Mouse (Mus musculus) testis, adult 2 months (tissue): ENCODE measurements around the gene Nup214. TPM values are rescaled to one million over a fixed set of nuclear protein-coding genes. Genes with fewer than 3 reads are reported as not detected.

ENCODE experiments used
- H3K27ac ChIP-seq: fragments of 200-500 bp; 2 replicates; pipeline ENCODE4 v1.5.1; 2012; ENCODE audit warnings: low read depth, low read length; ENCODE audit not compliant: control insufficient read depth, insufficient read depth
- H3K27me3 ChIP-seq: fragments of 200-500 bp; 2 replicates; pipeline ENCODE4 v1.6.1; 2012; ENCODE audit warnings: mild to moderate bottlenecking, low read length, moderate library complexity; ENCODE audit not compliant: control insufficient read depth, insufficient read depth
- H3K36me3 ChIP-seq: fragments of 200-500 bp; 2 replicates; pipeline ENCODE4 v1.6.1; 2012; ENCODE audit warnings: mild to moderate bottlenecking, low read length; ENCODE audit not compliant: control insufficient read depth, insufficient read depth
- H3K4me1 ChIP-seq: fragments of 200-500 bp; 2 replicates; pipeline ENCODE4 v1.6.1; 2012; ENCODE audit warnings: low read length; ENCODE audit not compliant: control insufficient read depth, insufficient read depth
- H3K4me3 ChIP-seq: fragments of 200-500 bp; 2 replicates; pipeline ENCODE4 v1.5.1; 2012; ENCODE audit warnings: low read depth, mild to moderate bottlenecking, low read length, moderate library complexity, mixed read lengths; ENCODE audit not compliant: control insufficient read depth
- CTCF ChIP-seq: fragments of 200-500 bp; IDR thresholded peaks from 2 replicates; pipeline ENCODE4 v1.5.1; 2012; ENCODE audit warnings: low read depth, mild to moderate bottlenecking, inconsistent platforms, low read length, moderate library complexity; ENCODE audit not compliant: control insufficient read depth, insufficient read depth, insufficient replicate concordance
- POLR2A ChIP-seq: fragments of 200-500 bp; IDR thresholded peaks from 2 replicates; pipeline ENCODE4 v1.6.1; 2012; ENCODE audit warnings: low read depth, mild to moderate bottlenecking, inconsistent platforms, low read length, moderate library complexity; ENCODE audit not compliant: control insufficient read depth
- polyA plus RNA-seq: library from polyadenylated mRNA; depleted of rRNA; stranded (reverse); fragments of >200 nt; gene quantifications from 2 replicates; pipeline ENCODE4 v1.2.3, GENCODE M21; 2012

The Nup214 gene
- polyA plus RNA-seq, 1 experiment = 103 TPM

- Histone ChIP-seq H3K27me3 (no peaks in the 10 kb centered on the region), H3K27ac (no peak overlapping the region), H3K36me3 (no peaks in the 10 kb centered on the region), H3K4me3 (no peak overlapping the region), H3K4me1 (no peaks in the 10 kb centered on the region)
- no peak for TF ChIP-seq CTCF
- TF ChIP-seq POLR2A = no peak
These were observed 82.3 kb downstream of the Nup214 start for GRCm38 (mm10) chr2:32056524-32056923.

GRCm38 (mm10) chr2:32057360-32057759 lies 83.1 kb downstream of the Nup214 start:
- H3K27me3 ChIP-seq = no peaks in the 10 kb centered on the region
- no peaks in the 10 kb centered on the region for H3K36me3 ChIP-seq
- TF ChIP-seq POLR2A (no peak), CTCF (no peak)
- no peaks in the 10 kb centered on the region for H3K4me1 ChIP-seq
- H3K27ac ChIP-seq = no peak overlapping the region
- no peak overlapping the region for H3K4me3 ChIP-seq

GRCm38 (mm10) chr2:32057794-32058193 lies 83.6 kb downstream of the Nup214 start:
- H3K27ac ChIP-seq = no peak overlapping the region
- H3K27me3 ChIP-seq = no peaks in the 10 kb centered on the region
- no peak for TF ChIP-seq POLR2A
- TF ChIP-seq CTCF = no peak
- H3K36me3 ChIP-seq = no peaks in the 10 kb centered on the region
- no peak overlapping the region for H3K4me3 ChIP-seq
- H3K4me1 ChIP-seq = no peaks in the 10 kb centered on the region

GRCm38 (mm10) chr2:32058241-32058640 lies 84.0 kb downstream of the Nup214 start:
- Histone ChIP-seq H3K27me3 (no peaks in the 10 kb centered on the region), H3K27ac (no peak overlapping the region), H3K4me3 (no peak overlapping the region), H3K4me1 (no peaks in the 10 kb centered on the region), H3K36me3 (no peaks in the 10 kb centered on the region)
- TF ChIP-seq CTCF (no peak), POLR2A (no peak)

- Histone ChIP-seq H3K4me3 (no peak overlapping the region), H3K36me3 (no peaks in the 10 kb centered on the region), H3K27ac (no peak overlapping the region), H3K27me3 (no peaks in the 10 kb centered on the region), H3K4me1 (no peaks in the 10 kb centered on the region)
- TF ChIP-seq CTCF (no peak), POLR2A (no peak)
These were observed 84.5 kb downstream of the Nup214 start for GRCm38 (mm10) chr2:32058716-32059115.

- Histone ChIP-seq H3K27ac (no peak overlapping the region), H3K36me3 (no peaks in the 10 kb centered on the region), H3K27me3 (no peaks in the 10 kb centered on the region), H3K4me3 (no peak overlapping the region), H3K4me1 (no peaks in the 10 kb centered on the region)
- no peak for TF ChIP-seq CTCF
- TF ChIP-seq POLR2A = no peak
These were observed 85.4 kb downstream of the Nup214 start for GRCm38 (mm10) chr2:32059613-32060012.

GRCm38 (mm10) chr2:32060228-32060805 lies 86.1 kb downstream of the Nup214 start:
- Histone ChIP-seq H3K27ac (no peak overlapping the region), H3K4me3 (no peak overlapping the region), H3K4me1 (no peaks in the 10 kb centered on the region), H3K27me3 (no peaks in the 10 kb centered on the region), H3K36me3 (no peaks in the 10 kb centered on the region)
- TF ChIP-seq POLR2A = no peak
- no peak for TF ChIP-seq CTCF

GRCm38 (mm10) chr2:32061189-32061588 lies 87.0 kb downstream of the Nup214 start:
- no peak for TF ChIP-seq POLR2A
- no peak for TF ChIP-seq CTCF
- Histone ChIP-seq H3K27me3 (no peaks in the 10 kb centered on the region), H3K4me3 (no peak overlapping the region), H3K4me1 (no peaks in the 10 kb centered on the region), H3K36me3 (no peaks in the 10 kb centered on the region), H3K27ac (no peak overlapping the region)
